Mouse (Mus musculus) myocyte (in vitro differentiated cells): ENCODE measurements at regions not wholly inside any gene's neighbourhood (a gene's known extent, or its start where the extent isn't known, plus 50 kb on each side); places are given as distances from the start of the nearest gene placed in this dataset.

Experiments used
- MAX ChIP-seq: IDR thresholded peaks from one replicate; pipeline ENCODE4 v1.6.1; 2011; ENCODE audit warnings: low read depth, mild to moderate bottlenecking, control low read depth
- POLR2A ChIP-seq: IDR thresholded peaks from one replicate; pipeline ENCODE4 v1.6.1; 2011; ENCODE audit warnings: low read depth, mild to moderate bottlenecking, control low read depth, moderate library complexity; ENCODE audit not compliant: insufficient read length
- REST ChIP-seq: IDR thresholded peaks from one replicate; pipeline ENCODE4 v1.6.1; 2011; ENCODE audit warnings: mild to moderate bottlenecking, control low read depth, moderate library complexity; ENCODE audit not compliant: insufficient read depth, insufficient read length

GRCm38 (mm10) chrX:93888480-93888879 lies 56.5 kb upstream of the Pdk3 start:
- no peak for TF ChIP-seq POLR2A
- TF ChIP-seq REST, result no peak
- TF ChIP-seq MAX, result no peak
